Mouse (Mus musculus) testis, adult 2 months (tissue): ENCODE measurements around the gene Ankrd22. TPM values are rescaled to one million over a fixed set of nuclear protein-coding genes. Genes with fewer than 3 reads are reported as not detected.

Experiments
- H3K27ac ChIP-seq: fragments of 200-500 bp; 2 replicates; pipeline ENCODE4 v1.5.1; 2012; ENCODE audit warnings: low read depth, low read length; ENCODE audit not compliant: control insufficient read depth, insufficient read depth
- H3K27me3 ChIP-seq: fragments of 200-500 bp; 2 replicates; pipeline ENCODE4 v1.6.1; 2012; ENCODE audit warnings: mild to moderate bottlenecking, low read length, moderate library complexity; ENCODE audit not compliant: control insufficient read depth, insufficient read depth
- H3K36me3 ChIP-seq: fragments of 200-500 bp; 2 replicates; pipeline ENCODE4 v1.6.1; 2012; ENCODE audit warnings: mild to moderate bottlenecking, low read length; ENCODE audit not compliant: control insufficient read depth, insufficient read depth
- H3K4me1 ChIP-seq: fragments of 200-500 bp; 2 replicates; pipeline ENCODE4 v1.6.1; 2012; ENCODE audit warnings: low read length; ENCODE audit not compliant: control insufficient read depth, insufficient read depth
- H3K4me3 ChIP-seq: fragments of 200-500 bp; 2 replicates; pipeline ENCODE4 v1.5.1; 2012; ENCODE audit warnings: low read depth, mild to moderate bottlenecking, low read length, moderate library complexity, mixed read lengths; ENCODE audit not compliant: control insufficient read depth
- CTCF ChIP-seq: fragments of 200-500 bp; IDR thresholded peaks from 2 replicates; pipeline ENCODE4 v1.5.1; 2012; ENCODE audit warnings: low read depth, mild to moderate bottlenecking, inconsistent platforms, low read length, moderate library complexity; ENCODE audit not compliant: control insufficient read depth, insufficient read depth, insufficient replicate concordance
- POLR2A ChIP-seq: fragments of 200-500 bp; IDR thresholded peaks from 2 replicates; pipeline ENCODE4 v1.6.1; 2012; ENCODE audit warnings: low read depth, mild to moderate bottlenecking, inconsistent platforms, low read length, moderate library complexity; ENCODE audit not compliant: control insufficient read depth
- polyA plus RNA-seq: library from polyadenylated mRNA; depleted of rRNA; stranded (reverse); fragments of >200 nt; gene quantifications from 2 replicates; pipeline ENCODE4 v1.2.3, GENCODE M21; 2012

Gene Ankrd22
- polyA plus RNA-seq, 1 experiment, result 2.8 TPM

DNA sequence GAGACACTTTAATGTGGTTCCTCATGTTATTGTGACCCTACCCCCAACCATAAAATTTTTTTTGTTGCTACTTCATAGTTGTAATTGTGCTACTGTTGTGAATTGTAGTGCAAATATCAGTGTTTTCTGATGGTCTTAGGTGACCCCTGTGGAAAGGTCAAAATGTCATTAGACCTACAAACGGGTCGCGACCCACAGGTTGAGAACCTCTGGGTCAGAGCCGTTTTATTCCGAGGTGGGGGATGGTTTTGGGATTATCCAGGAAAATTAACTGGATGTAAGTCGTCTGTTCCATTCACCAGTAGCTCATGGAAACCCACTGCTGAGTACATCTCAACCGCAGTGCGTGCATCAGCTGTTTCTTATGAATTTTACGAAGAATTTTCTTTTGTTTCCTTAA lies 27.8 kb upstream of the Ankrd22 start:
- H3K27ac ChIP-seq, result no peak overlapping the region
- no peak overlapping the region for H3K4me3 ChIP-seq
- no peaks in the 10 kb centered on the region for H3K36me3 ChIP-seq
- H3K4me1 ChIP-seq, result peaks cover 5% of the 10 kb centered on the region
- no peak for TF ChIP-seq CTCF
- no peak for TF ChIP-seq POLR2A
- H3K27me3 ChIP-seq, result no peaks in the 10 kb centered on the region

DNA sequence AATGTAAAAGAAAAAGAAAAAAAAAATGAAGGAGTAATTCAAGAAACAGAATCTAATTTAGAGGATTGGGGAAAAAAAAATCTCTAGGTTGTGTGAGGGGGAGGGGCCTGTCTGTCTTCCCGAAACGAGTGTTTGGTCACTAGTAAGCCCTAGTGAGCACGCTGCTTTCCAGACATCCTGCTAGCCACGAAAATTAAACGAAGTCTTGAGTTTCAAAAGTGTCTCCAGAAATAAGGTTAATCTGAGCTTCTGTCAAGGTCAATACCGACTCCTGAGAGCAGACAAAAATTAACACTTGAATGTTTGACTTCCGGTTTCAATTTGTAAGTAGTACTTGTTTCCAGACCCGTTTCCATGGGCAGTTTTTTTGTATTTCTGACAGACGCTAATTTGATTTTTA lies 27.3 kb upstream of the Ankrd22 start:
- no peaks in the 10 kb centered on the region for H3K27me3 ChIP-seq
- peaks cover 5% of the 10 kb centered on the region for H3K4me1 ChIP-seq
- H3K4me3 ChIP-seq, result peak overlapping the region; percentile 39; the same call in 1 of the 2 replicates
- no peaks in the 10 kb centered on the region for H3K36me3 ChIP-seq
- TF ChIP-seq POLR2A (no peak), CTCF (no peak)
- H3K27ac ChIP-seq, result no peak overlapping the region

DNA sequence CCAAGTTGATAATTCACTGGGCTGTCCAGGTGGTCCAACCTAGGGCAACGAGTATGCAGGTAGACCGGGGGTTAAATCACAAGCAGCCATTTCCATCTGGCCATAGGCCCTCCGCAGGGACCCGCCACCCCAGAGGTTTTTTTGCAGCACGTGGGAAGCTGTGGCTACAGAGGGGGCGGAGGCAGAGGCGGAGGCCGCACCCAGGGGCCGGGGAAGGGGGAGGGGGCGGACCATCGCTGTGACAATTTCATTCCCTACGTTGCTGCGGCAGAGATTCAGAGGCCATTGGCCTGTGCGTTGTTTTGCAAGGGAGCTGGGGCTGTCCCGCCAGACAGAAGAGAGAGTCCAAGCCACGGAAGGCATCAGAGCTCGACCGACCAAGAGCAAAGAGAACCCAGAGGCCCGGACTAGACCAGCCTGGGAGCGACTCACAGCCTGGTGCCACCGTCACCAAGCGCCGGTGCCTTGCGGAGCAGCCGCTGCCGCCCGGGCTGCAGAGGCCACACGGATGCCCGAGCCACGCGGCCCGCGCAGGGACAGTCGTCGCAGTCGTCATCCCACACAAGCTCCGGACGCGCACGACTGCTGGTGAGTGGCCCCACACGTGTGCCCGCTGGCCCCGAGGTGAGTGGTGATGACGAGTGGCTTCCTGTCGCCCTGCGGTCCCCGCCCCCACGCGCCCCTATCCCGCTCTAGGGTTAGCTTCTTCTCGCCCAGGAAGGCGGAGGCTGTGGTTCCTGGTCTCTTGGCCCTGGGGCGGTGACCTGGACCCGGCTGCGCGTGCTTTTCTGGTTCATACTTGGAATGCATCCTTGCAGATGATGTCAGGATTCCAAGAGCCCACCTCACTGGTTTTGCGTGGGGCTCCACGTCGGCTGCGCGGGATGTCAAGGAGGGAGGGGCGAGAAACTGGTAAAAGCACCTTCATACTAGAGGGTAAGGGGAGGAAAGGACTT lies 26.4 kb upstream of the Ankrd22 start, which contains the start of gene Stambpl1:
Gene Stambpl1, plus strand, starts transcription at position 222 of the 956 bp plus-strand sequence.
- peak within 1 kb of the TSS; percentile 78 for H3K4me3 ChIP-seq
- no peaks in the 10 kb centered on the region for H3K36me3 ChIP-seq
- H3K4me1 ChIP-seq, result peaks cover 5% of the 10 kb centered on the region
- no peak within 1 kb of the TSS for H3K27ac ChIP-seq
- TF ChIP-seq CTCF (no peak), POLR2A (no peak)
- H3K27me3 ChIP-seq, result no peaks in the 10 kb centered on the region

DNA sequence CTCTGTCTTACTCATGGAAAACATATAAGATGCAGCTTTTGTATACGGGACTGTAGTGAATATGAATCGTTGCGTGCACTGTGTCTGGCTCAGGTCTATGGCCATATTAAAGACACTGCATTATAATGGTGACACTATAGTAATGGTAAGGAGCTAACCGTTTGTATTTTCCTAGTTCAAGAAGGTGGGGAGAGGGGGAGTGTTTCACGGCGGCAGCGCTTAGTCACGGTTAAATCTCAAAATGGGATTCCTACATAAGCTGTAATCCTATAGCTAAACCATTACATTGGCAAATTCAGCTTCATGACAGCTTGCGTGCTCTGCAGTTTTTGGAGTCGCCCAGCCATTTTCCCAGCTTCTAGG lies 25.8 kb upstream of the Ankrd22 start:
- Histone ChIP-seq H3K4me1 (peaks cover 5% of the 10 kb centered on the region), H3K27me3 (no peaks in the 10 kb centered on the region), H3K36me3 (no peaks in the 10 kb centered on the region), H3K4me3 (peak overlapping the region; percentile 20), H3K27ac (no peak overlapping the region)
- no peak for TF ChIP-seq POLR2A

DNA sequence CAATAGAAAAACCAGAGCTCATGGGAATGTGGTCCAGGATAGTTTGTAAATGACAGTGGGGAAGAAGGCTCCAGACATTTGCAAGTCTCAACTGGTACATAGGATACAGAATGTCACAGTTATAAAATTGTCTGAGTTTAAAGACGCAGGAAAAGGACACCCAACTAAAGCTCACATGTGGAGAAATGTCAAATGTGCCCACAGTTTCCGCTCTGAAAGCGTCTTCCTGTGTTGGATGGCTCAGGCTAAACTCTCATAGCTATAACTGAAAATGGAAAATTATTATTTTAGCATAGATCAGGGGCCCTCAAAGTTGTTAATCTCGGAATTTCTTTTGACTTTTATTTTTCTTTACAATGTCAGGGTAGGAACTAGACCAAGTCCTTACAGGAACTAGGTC lies 21.0 kb upstream of the Ankrd22 start:
- Histone ChIP-seq H3K4me1 (peaks cover 1% of the 10 kb centered on the region; the same call in 1 of the 2 replicates), H3K4me3 (no peak overlapping the region), H3K27me3 (no peaks in the 10 kb centered on the region), H3K27ac (no peak overlapping the region), H3K36me3 (no peaks in the 10 kb centered on the region)
- TF ChIP-seq POLR2A, result no peak
- no peak for TF ChIP-seq CTCF

DNA sequence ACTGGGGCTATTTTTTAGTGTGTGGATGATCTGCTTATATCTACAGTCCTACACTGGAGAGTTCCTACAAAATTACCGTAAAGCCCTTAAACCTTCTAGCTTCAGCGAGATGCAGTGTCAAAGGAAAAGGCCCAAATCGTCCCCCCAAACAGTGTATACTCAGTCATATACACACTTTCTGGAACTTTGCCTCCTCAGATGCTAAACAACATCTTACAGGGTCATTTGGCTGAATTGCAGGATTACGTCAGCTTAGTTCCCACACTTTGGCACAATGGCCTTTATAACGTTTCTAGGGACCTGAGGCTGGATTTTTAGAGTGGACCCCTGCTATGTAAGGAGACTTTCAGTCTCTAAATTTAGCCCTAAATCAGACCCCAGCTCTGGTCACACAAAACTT lies 16.6 kb upstream of the Ankrd22 start:
- Histone ChIP-seq H3K4me3 (no peak overlapping the region), H3K27me3 (no peaks in the 10 kb centered on the region), H3K27ac (no peak overlapping the region), H3K36me3 (no peaks in the 10 kb centered on the region), H3K4me1 (no peaks in the 10 kb centered on the region)
- TF ChIP-seq CTCF, result no peak
- TF ChIP-seq POLR2A, result no peak

DNA sequence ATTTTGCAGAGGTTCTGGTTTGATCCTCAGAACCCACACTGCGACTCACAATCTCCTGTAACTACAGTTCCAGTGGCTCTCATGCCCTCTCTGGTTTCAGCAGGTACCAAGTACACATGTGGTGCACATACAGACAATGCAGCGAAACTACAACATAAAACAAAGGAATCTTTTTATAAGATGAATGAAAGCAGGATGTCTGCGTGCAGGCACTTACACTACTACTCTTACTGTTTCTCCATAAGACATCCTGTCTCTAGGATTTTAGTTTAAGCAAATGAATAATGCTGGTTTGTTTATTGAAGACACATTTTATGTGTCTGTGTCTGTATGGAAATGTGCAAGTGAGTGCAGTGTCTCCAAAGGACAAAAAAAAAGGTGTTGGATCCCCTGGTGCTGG lies 15.4 kb upstream of the Ankrd22 start:
- TF ChIP-seq CTCF, result no peak
- TF ChIP-seq POLR2A, result no peak
- Histone ChIP-seq H3K27ac (no peak overlapping the region), H3K27me3 (no peaks in the 10 kb centered on the region), H3K4me3 (no peak overlapping the region), H3K4me1 (no peaks in the 10 kb centered on the region), H3K36me3 (no peaks in the 10 kb centered on the region)
